Mouse (Mus musculus): ENCODE results near the gene Hdac6. TPM values are rescaled to one million over a fixed set of nuclear protein-coding genes. Genes with fewer than 3 reads are reported as not detected.

Gene Hdac6
- polyA plus RNA-seq, 2 experiments: 28.1 to 67.3 TPM

GRCm38 (mm10) chrX:7963829-7964626 lies 16.3 kb upstream of the Hdac6 start:
- Histone ChIP-seq H3K4me2 (replicated peaks; ENCODE audit: low read depth, low read length, severe bottlenecking) (no peak overlapping the region), H3K9me3 (ENCODE audit: control insufficient read depth, low read length) (no peaks in the 10 kb centered on the region), H3K4me3 (replicated peaks; ENCODE audit: low read length) (no peak overlapping the region), H3K36me3 (ENCODE audit: control insufficient read depth, insufficient read depth, low read length) (no peaks in the 10 kb centered on the region), H3K9ac (ENCODE audit: low read depth, low read length, severe bottlenecking) (no peak overlapping the region), H3K27me3 (ENCODE audit: control insufficient read depth, insufficient read depth, low read length) (no peaks in the 10 kb centered on the region), H3K4me1 (ENCODE audit: control insufficient read depth, insufficient read depth, low read length) (no peaks in the 10 kb centered on the region), H3K27ac (replicated peaks; ENCODE audit: low read depth, low read length) (no peak overlapping the region)
- 71% methylated on average over 7 of the region's 7 CpGs for WGBS
- TF ChIP-seq POLR2A (IDR thresholded peaks at IDR 0.05; ENCODE audit: borderline replicate concordance, extremely low read depth, insufficient read depth, insufficient read length): no peak
- no peak for ATAC-seq (ENCODE audit: low FRiP score, low read depth)
- DNase-seq (ENCODE audit: low spot score): no peak

- no peak for TF ChIP-seq POLR2A (IDR thresholded peaks at IDR 0.05; ENCODE audit: borderline replicate concordance, extremely low read depth, insufficient read depth, insufficient read length)
- no peak overlapping the region for H3K4me3 ChIP-seq (replicated peaks; ENCODE audit: low read length)
- no peak overlapping the region for H3K27ac ChIP-seq (replicated peaks; ENCODE audit: low read depth, low read length)
- no peaks in the 10 kb centered on the region for H3K9me3 ChIP-seq (ENCODE audit: control insufficient read depth, low read length)
- ATAC-seq (ENCODE audit: low FRiP score, low read depth) (no peak), DNase-seq (ENCODE audit: low spot score) (no peak)
- H3K9ac ChIP-seq (ENCODE audit: low read depth, low read length, severe bottlenecking): no peak overlapping the region
- H3K4me1 ChIP-seq (ENCODE audit: control insufficient read depth, insufficient read depth, low read length): no peaks in the 10 kb centered on the region
- no peaks in the 10 kb centered on the region for H3K27me3 ChIP-seq (ENCODE audit: control insufficient read depth, insufficient read depth, low read length)
- no peak overlapping the region for H3K4me2 ChIP-seq (replicated peaks; ENCODE audit: low read depth, low read length, severe bottlenecking)
- no peaks in the 10 kb centered on the region for H3K36me3 ChIP-seq (ENCODE audit: control insufficient read depth, insufficient read depth, low read length)
- 91% methylated on average over 9 of the region's 9 CpGs for WGBS
These were observed 11.2 kb upstream of the Hdac6 start for GRCm38 (mm10) chrX:7958868-7959267.

- TF ChIP-seq POLR2A (IDR thresholded peaks at IDR 0.05; ENCODE audit: borderline replicate concordance, extremely low read depth, insufficient read depth, insufficient read length): no peak
- no peaks in the 10 kb centered on the region for H3K27me3 ChIP-seq (ENCODE audit: control insufficient read depth, insufficient read depth, low read length)
- no peak overlapping the region for H3K4me3 ChIP-seq (replicated peaks; ENCODE audit: low read length)
- H3K27ac ChIP-seq (replicated peaks; ENCODE audit: low read depth, low read length): no peak overlapping the region
- H3K36me3 ChIP-seq (ENCODE audit: control insufficient read depth, insufficient read depth, low read length): no peaks in the 10 kb centered on the region
- H3K9ac ChIP-seq (ENCODE audit: low read depth, low read length, severe bottlenecking): no peak overlapping the region
- 88% methylated on average over 7 of the region's 7 CpGs for whole genome bisulfite sequencing
- DNase-seq (ENCODE audit: low spot score): no peak
- H3K4me2 ChIP-seq (replicated peaks; ENCODE audit: low read depth, low read length, severe bottlenecking): no peak overlapping the region
- no peaks in the 10 kb centered on the region for H3K9me3 ChIP-seq (ENCODE audit: control insufficient read depth, low read length)
- ATAC-seq (ENCODE audit: low FRiP score, low read depth): no peak
- no peaks in the 10 kb centered on the region for H3K4me1 ChIP-seq (ENCODE audit: control insufficient read depth, insufficient read depth, low read length)
These were observed 2.4 kb upstream of the Hdac6 start for GRCm38 (mm10) chrX:7950091-7950490.

- H3K27ac ChIP-seq (replicated peaks; ENCODE audit: low read depth, low read length): 0 out of 2 replicates have a peak overlapping the region, but pooled peaks have one; percentile 33
These were observed 307 bp upstream of the Hdac6 start for GRCm38 (mm10) chrX:7947900-7948492.

GRCm38 (mm10) chrX:7945618-7946017 lies 2.1 kb downstream of the Hdac6 start:
- no peak for ATAC-seq (ENCODE audit: low FRiP score, low read depth)
- H3K9ac ChIP-seq (ENCODE audit: low read depth, low read length, severe bottlenecking): no peak overlapping the region

More at GRCm38 (mm10) chrX:7947900-7948492, 307 bp upstream of the Hdac6 start:
- Histone ChIP-seq H3K9me3 (ENCODE audit: control insufficient read depth, low read length) (no peaks in the 10 kb centered on the region), H3K36me3 (ENCODE audit: control insufficient read depth, insufficient read depth, low read length) (peaks cover 2% of the 10 kb centered on the region), H3K27me3 (ENCODE audit: control insufficient read depth, insufficient read depth, low read length) (no peaks in the 10 kb centered on the region), H3K4me3 (replicated peaks; ENCODE audit: low read length) (peak overlapping the region; percentile 46), H3K9ac (ENCODE audit: low read depth, low read length, severe bottlenecking) (peak overlapping the region; percentile 54), H3K4me2 (replicated peaks; ENCODE audit: low read depth, low read length, severe bottlenecking) (peak overlapping the region; percentile 45), H3K4me1 (ENCODE audit: control insufficient read depth, insufficient read depth, low read length) (no peaks in the 10 kb centered on the region)
- ATAC-seq (ENCODE audit: low FRiP score, low read depth): peak; percentile 99
- no peak for TF ChIP-seq POLR2A (IDR thresholded peaks at IDR 0.05; ENCODE audit: borderline replicate concordance, extremely low read depth, insufficient read depth, insufficient read length)
- DNase-seq (ENCODE audit: low spot score): peak; percentile 92
- 22% methylated on average over 38 of the region's 38 CpGs for WGBS

More at GRCm38 (mm10) chrX:7945618-7946017, 2.1 kb downstream of the Hdac6 start:
- Histone ChIP-seq H3K4me1 (ENCODE audit: control insufficient read depth, insufficient read depth, low read length) (no peaks in the 10 kb centered on the region), H3K9me3 (ENCODE audit: control insufficient read depth, low read length) (no peaks in the 10 kb centered on the region), H3K4me3 (replicated peaks; ENCODE audit: low read length) (no peak overlapping the region), H3K36me3 (ENCODE audit: control insufficient read depth, insufficient read depth, low read length) (peaks cover 5% of the 10 kb centered on the region), H3K27me3 (ENCODE audit: control insufficient read depth, insufficient read depth, low read length) (no peaks in the 10 kb centered on the region), H3K4me2 (replicated peaks; ENCODE audit: low read depth, low read length, severe bottlenecking) (no peak overlapping the region), H3K27ac (replicated peaks; ENCODE audit: low read depth, low read length) (no peak overlapping the region)
- no peak for DNase-seq (ENCODE audit: low spot score)
- WGBS: 71% methylated on average over 8 of the region's 8 CpGs
- no peak for TF ChIP-seq POLR2A (IDR thresholded peaks at IDR 0.05; ENCODE audit: borderline replicate concordance, extremely low read depth, insufficient read depth, insufficient read length)
